ENCODE assay signal across 9 mouse cellular contexts in genomic region chr14:55024236-55024635, GRCm38 (mm10). TPM values are rescaled to one million over a fixed set of nuclear protein-coding genes. Genes with fewer than 3 reads are reported as not detected.
DNase-seq lines count a peak whose midpoint lies in the region; ATAC-seq and TF ChIP-seq lines count a peak whose summit lies in the region.
"Had no signal": no experiment of that assay in that cellular context is flagged by ENCODE, and none has a peak within 500 bp of the region (broad histone marks: within the 10 kb centered on the region; RNA-seq: fewer than 3 reads in every experiment).

No protein-coding gene starts in this region.

- H3K27ac ChIP-seq in bone marrow, adult 2 months (ENCODE audit: control insufficient read depth, insufficient read depth, low read depth, low read length, poor library complexity) = no peak overlapping the region
- no peak overlapping the region for H3K27ac ChIP-seq in embryonic fibroblast, embryonic 13.5 days (ENCODE audit: insufficient read depth, low read length)
- H3K27ac ChIP-seq in stomach, postnatal 0 days (replicated peaks) = no peak overlapping the region

- intact Hi-C loops in heart, postnatal 14 days (cut with DNase I) = no loop called here

- ATAC-seq in stomach, postnatal 0 days (ENCODE audit: low FRiP score, low TSS enrichment) = peak; percentile 31; the same call in 1 of the 2 replicates

- DNase-seq in heart, postnatal 14 days = peak; percentile 55 to 72
- DNase-seq in heart, adult 9 months (ENCODE audit: low spot score in 2 of 2) = no peak
- peak; percentile 73 for DNase-seq in CD4-positive, CD25-positive, alpha-beta regulatory T cell, adult 2 months (ENCODE audit: low read depth, low spot score)
- DNase-seq in kidney, postnatal 4 days = peak; percentile 79 to 81
- peak; percentile 45 to 70 for DNase-seq in lung, postnatal 4 days
- peak; percentile 71 for DNase-seq in stomach, postnatal 0 days (ENCODE audit: low spot score)

- TF ChIP-seq EP300 in stomach, postnatal 0 days (optimal IDR thresholded peaks at IDR 0.05) = no peak

- peaks cover 20% of the 10 kb centered on the region for H3K36me3 ChIP-seq in stomach, postnatal 0 days (ENCODE audit: control insufficient read depth, insufficient read depth, low read length)

- 62% methylated on average over 7 of the region's 7 CpGs for WGBS in bone marrow, adult 2 months
- 59% methylated on average over 7 of the region's 7 CpGs for WGBS in stomach, postnatal 0 days

- H3K4me1 ChIP-seq in bone marrow, adult 2 months (ENCODE audit: control insufficient read depth, insufficient read depth, low read length) = no peaks in the 10 kb centered on the region
- H3K4me1 ChIP-seq in embryonic fibroblast, embryonic 13.5 days (ENCODE audit: control insufficient read depth, insufficient read depth, low read length) = no peaks in the 10 kb centered on the region
- H3K4me1 ChIP-seq in stomach, postnatal 0 days (replicated peaks; ENCODE audit: control insufficient read depth, insufficient read depth) = no peaks in the 10 kb centered on the region

- no peak overlapping the region for H3K9ac ChIP-seq in stomach, postnatal 0 days (ENCODE audit: low read length)

- TF ChIP-seq CTCF in bone marrow, adult 2 months (IDR thresholded peaks at IDR 0.05; ENCODE audit: control insufficient read depth, insufficient read depth, low read length) = peak; percentile 39
- peak; percentile 35; the same call in 1 of the 2 replicates for TF ChIP-seq CTCF in embryonic fibroblast, embryonic 13.5 days (IDR thresholded peaks at IDR 0.05; ENCODE audit: borderline replicate concordance, insufficient read depth, low read length)
- peak; percentile 83 for TF ChIP-seq CTCF in stomach, postnatal 0 days (IDR thresholded peaks at IDR 0.05; ENCODE audit: low read depth)

- TF ChIP-seq POLR2A in bone marrow, adult 2 months (IDR thresholded peaks at IDR 0.05; ENCODE audit: borderline replicate concordance, control insufficient read depth, low read depth, low read length) = no peak
- TF ChIP-seq POLR2A in embryonic fibroblast, embryonic 13.5 days (IDR thresholded peaks at IDR 0.05; ENCODE audit: low read depth, low read length) = no peak

- no peak overlapping the region for H3K4me3 ChIP-seq in bone marrow, adult 2 months (replicated peaks; ENCODE audit: control insufficient read depth, low read depth, low read length)
- H3K4me3 ChIP-seq in embryonic fibroblast, embryonic 13.5 days (ENCODE audit: insufficient read depth, low read length) = no peak overlapping the region
- no peak overlapping the region for H3K4me3 ChIP-seq in stomach, postnatal 0 days (ENCODE audit: low read depth, low read length)

- H3K4me2 ChIP-seq in stomach, postnatal 0 days (replicated peaks; ENCODE audit: low read depth) = no peak overlapping the region

- H3K9me3 ChIP-seq in stomach, postnatal 0 days (ENCODE audit: control insufficient read depth, low read length) = no peaks in the 10 kb centered on the region

- H3K27me3 ChIP-seq in stomach, postnatal 0 days (ENCODE audit: control insufficient read depth, insufficient read depth, low read length) = no peaks in the 10 kb centered on the region

RNA-seq across cellular contexts. Expression of gene Ngdn, which starts 9.0 kb away (rescaled TPM):
- 10 to 100 TPM; 23.4 to 28.4 TPM for total RNA-seq in heart, postnatal 14 days (2021)
- 30.5 and 49.9 TPM in 2 replicates for polyA plus RNA-seq in bone marrow, adult 2 months (2011; ENCODE audit: insufficient read depth, insufficient read length, low replicate concordance, missing spikeins)
- polyA plus RNA-seq in embryonic fibroblast, embryonic 13.5 days (2011; ENCODE audit: insufficient read length, low read depth, missing spikeins) = 32.8 and 37.7 TPM in 2 replicates
- 54.4 and 55.2 TPM in 2 replicates for polyA plus RNA-seq in stomach, postnatal 0 days (2015; fragmentation: Nextera tagmentation; extraction: Ambion mirVana)

RNA-seq across cellular contexts. Expression of gene Myh7, which starts 29.8 kb away (rescaled TPM):
- 1,000 to 10,000 TPM; 2,004 to 2,187 TPM for total RNA-seq in heart, postnatal 14 days (2021)
- polyA plus RNA-seq in bone marrow, adult 2 months (2011; ENCODE audit: insufficient read depth, insufficient read length, low replicate concordance, missing spikeins) = 0.59 TPM in 1 of 2 replicates, not detected in the other
- polyA plus RNA-seq in embryonic fibroblast, embryonic 13.5 days (2011; ENCODE audit: insufficient read length, low read depth, missing spikeins) = not detected in 2 replicates
- 1.4 and 2.4 TPM in 2 replicates for polyA plus RNA-seq in stomach, postnatal 0 days (2015; fragmentation: Nextera tagmentation; extraction: Ambion mirVana)

RNA-seq across cellular contexts. Expression of gene Gm17428, which starts 47.5 kb away (rescaled TPM):
- not detected for total RNA-seq in heart, postnatal 14 days (2021)
- polyA plus RNA-seq in bone marrow, adult 2 months (2011; ENCODE audit: insufficient read depth, insufficient read length, low replicate concordance, missing spikeins) = not detected in 2 replicates
- polyA plus RNA-seq in embryonic fibroblast, embryonic 13.5 days (2011; ENCODE audit: insufficient read length, low read depth, missing spikeins) = not detected in 2 replicates
- not detected in 2 replicates for polyA plus RNA-seq in stomach, postnatal 0 days (2015; fragmentation: Nextera tagmentation; extraction: Ambion mirVana)
- polyA plus RNA-seq: liver, embryonic 16.5 days had no signal

RNA-seq across cellular contexts. Expression of gene Myh6, which starts 57.5 kb away (rescaled TPM):
- total RNA-seq in heart, postnatal 14 days (2021) = over 10,000 TPM; 23,215 to 24,603 TPM
- polyA plus RNA-seq in bone marrow, adult 2 months (2011; ENCODE audit: insufficient read depth, insufficient read length, low replicate concordance, missing spikeins) = 3.3 TPM in 1 of 2 replicates, not detected in the other
- 1.0 TPM in 1 of 2 replicates, not detected in the other for polyA plus RNA-seq in embryonic fibroblast, embryonic 13.5 days (2011; ENCODE audit: insufficient read length, low read depth, missing spikeins)
- polyA plus RNA-seq in stomach, postnatal 0 days (2015; fragmentation: Nextera tagmentation; extraction: Ambion mirVana) = 0.27 and 0.29 TPM in 2 replicates

Comparison
In these comparisons a context has a peak if more than half of its experiments do, and no peak if none do; other contexts are left out.
1. DNase-seq: peak in heart, postnatal 14 days (2 of 2), CD4-positive, CD25-positive, alpha-beta regulatory T cell, adult 2 months (single experiment), kidney, postnatal 4 days (2 of 2), lung, postnatal 4 days (2 of 2) and stomach, postnatal 0 days (single experiment); none in heart, adult 9 months (0 of 2).
2. Peak in every context shown above with its lines, with median percentiles within 50 percentile points of each other: CTCF ChIP-seq.